Mouse (Mus musculus): ENCODE measurements at regions not wholly inside any gene's neighbourhood (a gene's known extent, or its start where the extent isn't known, plus 50 kb on each side); places are given as distances from the start of the nearest gene placed in this dataset.

DNA sequence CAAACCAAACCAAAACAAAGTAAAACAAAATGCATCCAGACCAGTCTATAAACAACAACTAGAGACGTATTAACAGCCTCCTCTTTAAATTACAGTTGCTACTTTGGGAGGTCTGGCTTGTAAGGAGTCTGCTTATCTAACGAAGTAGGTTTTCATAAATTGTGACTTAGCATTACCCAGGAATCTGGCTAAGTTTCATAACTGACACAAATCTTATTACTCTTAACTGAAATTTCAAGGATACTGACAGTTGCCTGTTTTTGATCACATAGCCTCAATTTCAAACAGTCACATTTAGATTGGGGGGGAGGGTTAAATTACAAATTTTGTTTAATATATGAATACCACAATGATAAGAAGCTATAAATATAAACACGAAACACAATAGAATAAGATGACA, 2097.5 kb downstream of the 9330182O14Rik start:
- ATAC-seq (no peak), DNase-seq (ENCODE audit: low spot score) (no peak)
- H3K27me3 ChIP-seq (replicated peaks; ENCODE audit: control insufficient read depth, insufficient read depth, low read length): no peaks in the 10 kb centered on the region
- H3K9ac ChIP-seq (ENCODE audit: low read length): no peak overlapping the region
- 84% methylated on average over 3 of the region's 3 CpGs for WGBS
- H3K36me3 ChIP-seq (ENCODE audit: control insufficient read depth, insufficient read depth, low read length): no peaks in the 10 kb centered on the region
- no peak overlapping the region for H3K27ac ChIP-seq (ENCODE audit: low read depth, low read length)
- no peak overlapping the region for H3K4me2 ChIP-seq (ENCODE audit: low read length)
- H3K4me1 ChIP-seq (ENCODE audit: control insufficient read depth, insufficient read depth, low read length): no peaks in the 10 kb centered on the region
- H3K9me3 ChIP-seq (replicated peaks; ENCODE audit: control insufficient read depth, low read length): peaks cover 6% of the 10 kb centered on the region; the same call in 1 of the 2 replicates
- no peak overlapping the region for H3K4me3 ChIP-seq (ENCODE audit: low read depth, low read length)

DNA sequence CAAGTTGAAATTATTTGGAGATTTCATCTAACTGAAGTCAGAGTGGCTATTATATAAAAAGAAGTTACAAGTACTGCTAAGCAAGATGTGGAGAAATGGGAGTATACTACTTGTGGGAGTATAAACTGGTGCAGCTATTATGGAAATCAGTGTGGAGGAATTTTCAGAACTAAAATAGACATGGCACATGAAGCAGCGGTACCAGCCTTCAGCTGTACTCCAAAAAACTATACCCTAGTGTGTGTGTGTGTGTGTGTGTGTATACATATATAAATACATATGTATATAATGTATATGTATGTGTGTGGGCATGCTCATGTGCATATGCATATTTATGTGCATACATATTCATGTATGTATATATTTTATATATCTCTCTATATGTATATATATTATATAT, 2112.6 kb downstream of the 9330182O14Rik start:
- ATAC-seq (no peak), DNase-seq (ENCODE audit: low spot score) (no peak)
- 100% methylated on average over 1 of the region's 1 CpGs for WGBS
- H3K36me3 ChIP-seq (ENCODE audit: control insufficient read depth, insufficient read depth, low read length): no peaks in the 10 kb centered on the region
- H3K4me3 ChIP-seq (ENCODE audit: low read depth, low read length): no peak overlapping the region
- no peak overlapping the region for H3K27ac ChIP-seq (ENCODE audit: low read depth, low read length)
- H3K9me3 ChIP-seq (replicated peaks; ENCODE audit: control insufficient read depth, low read length): peaks cover 4% of the 10 kb centered on the region; the same call in 1 of the 2 replicates
- H3K4me2 ChIP-seq (ENCODE audit: low read length): no peak overlapping the region
- H3K4me1 ChIP-seq (ENCODE audit: control insufficient read depth, insufficient read depth, low read length): no peaks in the 10 kb centered on the region
- H3K9ac ChIP-seq (ENCODE audit: low read length): no peak overlapping the region
- no peaks in the 10 kb centered on the region for H3K27me3 ChIP-seq (replicated peaks; ENCODE audit: control insufficient read depth, insufficient read depth, low read length)

DNA sequence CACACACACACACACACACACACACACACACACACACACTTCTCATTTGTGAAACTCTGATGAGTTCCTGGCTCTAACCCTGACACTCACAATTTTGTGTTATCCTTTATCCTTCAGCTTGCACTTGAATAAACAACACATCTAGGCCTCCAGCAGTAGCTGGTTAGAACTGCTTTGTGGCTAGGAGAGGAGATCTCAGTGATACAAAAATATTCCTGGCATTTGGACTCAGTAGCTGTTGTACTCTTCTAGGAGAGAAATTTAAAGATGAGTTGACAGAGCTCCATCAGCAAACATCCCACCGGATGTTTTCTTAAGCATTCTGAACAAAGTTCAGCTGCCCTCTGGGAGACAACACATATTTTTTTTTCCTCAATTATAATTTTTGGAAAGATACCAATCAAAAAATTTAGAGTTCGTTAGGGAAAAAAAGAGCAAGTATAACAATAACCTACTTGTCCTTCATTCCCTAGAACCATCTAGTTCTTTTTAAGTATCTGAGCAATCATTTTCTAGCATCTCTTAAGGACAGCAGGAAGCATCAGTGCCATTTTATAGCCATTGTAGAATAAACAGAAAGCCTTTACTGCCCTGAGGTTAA, 2118.7 kb downstream of the 9330182O14Rik start:
- no peak overlapping the region for H3K4me2 ChIP-seq (ENCODE audit: low read length)
- no peak overlapping the region for H3K27ac ChIP-seq (ENCODE audit: low read depth, low read length)
- no peak overlapping the region for H3K9ac ChIP-seq (ENCODE audit: low read length)
- H3K27me3 ChIP-seq (replicated peaks; ENCODE audit: control insufficient read depth, insufficient read depth, low read length): no peaks in the 10 kb centered on the region
- 66% methylated on average over 2 of the region's 2 CpGs for whole genome bisulfite sequencing
- ATAC-seq (no peak), DNase-seq (ENCODE audit: low spot score) (no peak)
- no peaks in the 10 kb centered on the region for H3K36me3 ChIP-seq (ENCODE audit: control insufficient read depth, insufficient read depth, low read length)
- no peak overlapping the region for H3K4me3 ChIP-seq (ENCODE audit: low read depth, low read length)
- H3K4me1 ChIP-seq (ENCODE audit: control insufficient read depth, insufficient read depth, low read length): no peaks in the 10 kb centered on the region
- no peaks in the 10 kb centered on the region for H3K9me3 ChIP-seq (replicated peaks; ENCODE audit: control insufficient read depth, low read length)

DNA sequence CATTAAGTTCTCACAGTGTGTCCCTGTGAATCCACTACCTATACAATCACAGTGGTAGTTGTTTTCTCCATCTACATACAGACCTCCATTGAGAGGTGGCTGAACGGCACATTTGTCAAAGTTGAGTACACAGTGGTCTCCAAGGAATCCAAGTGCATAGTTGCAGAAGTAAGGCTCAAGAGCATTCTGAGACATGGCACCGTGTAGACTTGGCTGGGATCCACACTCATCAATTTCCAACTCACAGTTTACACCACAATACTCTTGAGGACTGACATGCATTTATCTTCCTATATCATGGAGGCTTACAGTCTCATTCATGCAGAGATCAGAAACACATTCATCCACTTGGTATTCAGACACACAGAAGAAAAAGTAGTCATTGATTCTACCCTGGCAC, 2122.2 kb downstream of the 9330182O14Rik start:
- H3K9me3 ChIP-seq (replicated peaks; ENCODE audit: control insufficient read depth, low read length): no peaks in the 10 kb centered on the region
- H3K4me1 ChIP-seq (ENCODE audit: control insufficient read depth, insufficient read depth, low read length): no peaks in the 10 kb centered on the region
- no peak for ATAC-seq
- WGBS: 74% methylated on average over 2 of the region's 2 CpGs
- H3K36me3 ChIP-seq (ENCODE audit: control insufficient read depth, insufficient read depth, low read length): no peaks in the 10 kb centered on the region
- no peak overlapping the region for H3K27ac ChIP-seq (ENCODE audit: low read depth, low read length)
- no peak overlapping the region for H3K9ac ChIP-seq (ENCODE audit: low read length)
- no peak overlapping the region for H3K4me2 ChIP-seq (ENCODE audit: low read length)
- H3K4me3 ChIP-seq (ENCODE audit: low read depth, low read length): no peak overlapping the region
- no peaks in the 10 kb centered on the region for H3K27me3 ChIP-seq (replicated peaks; ENCODE audit: control insufficient read depth, insufficient read depth, low read length)
- DNase-seq (ENCODE audit: low spot score): no peak

DNA sequence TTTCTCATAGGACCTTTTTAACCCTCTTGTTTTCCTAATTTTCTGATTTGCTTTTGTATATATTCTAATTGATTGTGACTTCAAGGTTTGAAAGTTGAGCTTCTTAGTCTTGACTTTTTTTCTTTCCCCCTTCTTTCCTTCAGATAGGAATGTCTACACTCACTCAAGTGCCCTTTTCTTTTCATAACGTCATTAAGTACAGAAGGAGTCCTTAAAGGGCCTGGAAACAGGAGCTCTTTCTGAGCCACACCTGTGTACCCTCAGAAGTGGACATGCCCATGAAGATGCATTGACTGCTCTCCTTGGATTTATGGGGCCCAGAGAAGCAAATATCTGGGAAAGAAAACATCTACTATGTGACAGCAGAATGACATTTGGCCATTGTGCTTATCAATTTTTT, 2141.0 kb downstream of the 9330182O14Rik start:
- H3K9ac ChIP-seq (ENCODE audit: low read length): no peak overlapping the region
- H3K4me3 ChIP-seq (ENCODE audit: low read depth, low read length): no peak overlapping the region
- no peak for DNase-seq (ENCODE audit: low spot score)
- H3K9me3 ChIP-seq (replicated peaks; ENCODE audit: control insufficient read depth, low read length): no peaks in the 10 kb centered on the region
- no peaks in the 10 kb centered on the region for H3K4me1 ChIP-seq (ENCODE audit: control insufficient read depth, insufficient read depth, low read length)
- H3K36me3 ChIP-seq (ENCODE audit: control insufficient read depth, insufficient read depth, low read length): no peaks in the 10 kb centered on the region
- WGBS: 56% methylated on average over 1 of the region's 1 CpGs
- H3K4me2 ChIP-seq (ENCODE audit: low read length): no peak overlapping the region
- no peaks in the 10 kb centered on the region for H3K27me3 ChIP-seq (replicated peaks; ENCODE audit: control insufficient read depth, insufficient read depth, low read length)
- ATAC-seq: no peak
- H3K27ac ChIP-seq (ENCODE audit: low read depth, low read length): no peak overlapping the region

DNA sequence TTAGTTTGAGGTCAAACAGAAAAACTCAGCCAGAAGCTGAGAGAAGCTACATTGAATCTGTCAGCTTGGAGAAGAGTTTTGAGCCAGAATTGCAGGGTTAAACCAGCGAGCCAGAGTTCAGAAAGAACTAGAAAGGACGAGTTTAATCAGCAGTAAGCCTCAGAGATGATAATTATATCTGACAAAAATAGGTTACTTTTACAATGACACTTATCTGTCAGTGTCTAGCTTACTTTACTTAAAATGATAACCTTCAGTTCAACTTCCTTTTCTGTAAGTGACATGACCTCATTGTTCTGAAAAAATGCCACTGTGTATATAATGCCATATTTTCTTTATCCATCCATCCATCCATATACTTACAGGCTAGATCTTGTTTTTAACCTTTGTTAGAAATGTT, 2143.1 kb downstream of the 9330182O14Rik start:
- ATAC-seq: no peak
- Histone ChIP-seq H3K9me3 (replicated peaks; ENCODE audit: control insufficient read depth, low read length) (no peaks in the 10 kb centered on the region), H3K27ac (ENCODE audit: low read depth, low read length) (no peak overlapping the region), H3K9ac (ENCODE audit: low read length) (no peak overlapping the region), H3K4me2 (ENCODE audit: low read length) (no peak overlapping the region), H3K27me3 (replicated peaks; ENCODE audit: control insufficient read depth, insufficient read depth, low read length) (no peaks in the 10 kb centered on the region), H3K4me3 (ENCODE audit: low read depth, low read length) (no peak overlapping the region), H3K36me3 (ENCODE audit: control insufficient read depth, insufficient read depth, low read length) (no peaks in the 10 kb centered on the region), H3K4me1 (ENCODE audit: control insufficient read depth, insufficient read depth, low read length) (no peaks in the 10 kb centered on the region)
- DNase-seq (ENCODE audit: low spot score): no peak
- WGBS: 78% methylated on average over 2 of the region's 2 CpGs

DNA sequence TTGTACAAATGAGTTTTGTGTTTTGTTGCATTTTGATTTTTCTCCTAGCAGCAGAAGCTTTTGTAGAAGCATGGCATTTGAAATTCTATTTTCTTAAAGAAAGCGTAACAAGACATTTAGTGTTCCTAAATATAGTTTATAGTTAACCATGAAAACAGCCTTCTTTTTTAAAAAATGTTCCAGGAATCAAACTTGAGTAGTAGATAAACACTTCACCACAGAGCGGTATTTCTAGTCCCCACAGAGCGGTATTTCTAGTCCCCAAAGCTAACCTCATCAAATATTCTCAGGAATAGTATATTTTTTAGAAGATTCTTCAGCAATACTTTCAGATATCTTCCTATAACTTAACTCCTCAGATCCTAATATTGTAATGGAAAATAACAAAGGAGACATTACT, 2146.6 kb downstream of the 9330182O14Rik start:
- DNase-seq (ENCODE audit: low spot score) (no peak), ATAC-seq (no peak)
- 98% methylated on average over 3 of the region's 3 CpGs for WGBS
- no peaks in the 10 kb centered on the region for H3K9me3 ChIP-seq (replicated peaks; ENCODE audit: control insufficient read depth, low read length)
- no peaks in the 10 kb centered on the region for H3K4me1 ChIP-seq (ENCODE audit: control insufficient read depth, insufficient read depth, low read length)
- no peak overlapping the region for H3K4me3 ChIP-seq (ENCODE audit: low read depth, low read length)
- no peak overlapping the region for H3K27ac ChIP-seq (ENCODE audit: low read depth, low read length)
- no peak overlapping the region for H3K4me2 ChIP-seq (ENCODE audit: low read length)
- H3K9ac ChIP-seq (ENCODE audit: low read length): no peak overlapping the region
- H3K27me3 ChIP-seq (replicated peaks; ENCODE audit: control insufficient read depth, insufficient read depth, low read length): no peaks in the 10 kb centered on the region
- no peaks in the 10 kb centered on the region for H3K36me3 ChIP-seq (ENCODE audit: control insufficient read depth, insufficient read depth, low read length)

DNA sequence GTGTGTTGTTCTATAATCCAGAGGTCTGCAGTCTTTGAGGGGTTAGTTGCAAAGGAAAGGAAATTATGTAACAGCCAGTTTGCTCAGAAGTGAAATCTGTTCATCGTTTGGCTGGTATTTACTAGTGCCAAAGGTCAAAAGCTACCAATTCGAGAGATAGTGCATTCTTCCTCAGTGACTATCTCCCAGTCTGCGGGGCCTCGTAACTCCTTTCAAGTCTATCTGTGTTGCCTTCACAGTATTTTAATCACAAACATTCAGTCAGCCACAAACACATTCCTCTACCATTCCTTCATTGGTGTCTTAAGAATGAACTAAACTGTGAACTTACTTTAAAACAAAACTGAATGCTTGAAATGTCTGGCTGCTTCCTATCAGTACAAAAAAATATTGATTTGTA, 2162.2 kb downstream of the 9330182O14Rik start:
- DNase-seq (ENCODE audit: low spot score) (no peak), ATAC-seq (no peak)
- Histone ChIP-seq H3K4me1 (ENCODE audit: control insufficient read depth, insufficient read depth, low read length) (no peaks in the 10 kb centered on the region), H3K9ac (ENCODE audit: low read length) (no peak overlapping the region), H3K4me3 (ENCODE audit: low read depth, low read length) (no peak overlapping the region), H3K4me2 (ENCODE audit: low read length) (no peak overlapping the region), H3K27ac (ENCODE audit: low read depth, low read length) (no peak overlapping the region), H3K9me3 (replicated peaks; ENCODE audit: control insufficient read depth, low read length) (no peaks in the 10 kb centered on the region), H3K36me3 (ENCODE audit: control insufficient read depth, insufficient read depth, low read length) (no peaks in the 10 kb centered on the region), H3K27me3 (replicated peaks; ENCODE audit: control insufficient read depth, insufficient read depth, low read length) (no peaks in the 10 kb centered on the region)
- WGBS: 84% methylated on average over 4 of the region's 4 CpGs

DNA sequence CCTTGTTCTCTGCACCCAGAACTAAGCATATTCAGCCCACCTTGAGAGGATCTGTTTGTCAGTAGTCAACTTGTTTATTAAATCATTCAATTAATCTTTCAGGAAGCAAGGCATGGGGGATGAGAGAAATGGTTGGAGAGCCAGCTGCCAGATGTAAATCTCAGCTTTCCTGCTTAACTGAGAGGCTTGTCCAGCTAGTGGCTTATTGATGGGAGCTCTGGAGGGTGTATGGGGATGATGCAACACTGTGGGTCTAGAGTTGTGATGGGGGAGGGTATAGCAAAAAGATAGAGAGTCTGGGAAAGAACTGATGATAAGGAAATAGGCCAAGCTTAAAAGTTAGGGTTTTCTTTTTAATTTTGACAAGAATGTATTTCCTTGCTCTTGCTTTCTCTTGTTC, 2163.3 kb downstream of the 9330182O14Rik start:
- H3K4me3 ChIP-seq (ENCODE audit: low read depth, low read length): no peak overlapping the region
- H3K27ac ChIP-seq (ENCODE audit: low read depth, low read length): no peak overlapping the region
- H3K27me3 ChIP-seq (replicated peaks; ENCODE audit: control insufficient read depth, insufficient read depth, low read length): no peaks in the 10 kb centered on the region
- H3K9ac ChIP-seq (ENCODE audit: low read length): no peak overlapping the region
- no peak for ATAC-seq
- H3K9me3 ChIP-seq (replicated peaks; ENCODE audit: control insufficient read depth, low read length): no peaks in the 10 kb centered on the region
- no peaks in the 10 kb centered on the region for H3K36me3 ChIP-seq (ENCODE audit: control insufficient read depth, insufficient read depth, low read length)
- no peak for DNase-seq (ENCODE audit: low spot score)
- no peaks in the 10 kb centered on the region for H3K4me1 ChIP-seq (ENCODE audit: control insufficient read depth, insufficient read depth, low read length)
- H3K4me2 ChIP-seq (ENCODE audit: low read length): no peak overlapping the region
